Mouse (Mus musculus) lung, postnatal 4 days (tissue): ENCODE results near the gene Tpra1.
A peak's percentile ranks its signal among the peaks of the same experiment; 100 is the strongest.

Experiments used
- DNase-seq, 2 experiments: peaks; one replicate each; pipeline ENCODE4 v3.0.0; 2021

Tpra1 gene

DNA sequence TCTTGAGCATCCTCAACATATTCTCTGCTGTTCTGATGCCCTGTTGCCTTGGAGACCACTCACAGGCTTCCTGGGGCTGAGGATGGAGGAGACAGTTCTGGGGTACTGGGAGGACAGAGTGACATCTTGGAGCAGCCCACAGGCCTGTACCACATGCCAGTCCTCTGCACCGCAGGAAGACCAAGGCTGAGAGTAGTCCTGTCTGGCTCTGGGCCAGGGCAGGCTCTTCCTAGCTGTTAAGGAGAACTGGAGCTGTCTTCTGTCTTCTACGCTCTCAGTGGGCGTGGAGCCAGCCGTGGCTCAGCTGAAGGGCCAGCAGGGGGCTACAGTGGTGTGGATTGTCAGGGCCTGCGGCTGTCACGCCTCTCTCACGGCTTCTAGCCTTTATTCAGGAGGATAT lies 57.8 kb downstream of the Tpra1 start:
- peak; percentile 82 to 85 for DNase-seq

DNA sequence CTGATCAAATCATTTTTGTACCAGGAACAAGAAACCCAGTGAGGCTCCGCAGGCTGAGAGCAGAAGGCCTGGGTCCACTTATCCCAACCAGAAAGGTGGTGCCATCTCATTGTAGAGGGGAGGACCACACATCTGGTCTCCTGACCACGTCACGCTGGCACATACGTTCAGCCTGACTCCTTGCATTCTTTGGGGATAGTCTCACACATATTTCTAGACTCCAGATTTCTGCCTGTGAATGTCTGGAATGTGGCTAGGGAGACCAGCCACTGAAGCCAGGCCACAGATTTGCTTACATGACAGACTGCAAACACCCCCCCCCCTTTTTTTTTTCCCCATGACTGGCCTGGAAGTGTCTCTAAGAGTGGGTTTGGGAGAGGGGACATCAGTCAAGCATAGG lies 58.9 kb downstream of the Tpra1 start:
- peak in 1 of 2 experiments; percentile 46 for DNase-seq
